Mouse (Mus musculus) adrenal gland, adult 18-20 months (tissue): ENCODE results near the gene Agt. TPM values are rescaled to one million over a fixed set of nuclear protein-coding genes. Genes with fewer than 3 reads are reported as not detected.

Source experiments
- DNase-seq, 2 experiments: peaks; one replicate each; pipeline ENCODE4 v3.0.0; 2021 to 2022; ENCODE audit warnings: low spot score in 2 of 2
- total RNA-seq, 2 experiments: library from RNA; stranded (reverse); gene quantifications; 1 replicate in 1 of 2; 2 replicates in 1 of 2; pipeline ENCODE4 v1.2.3; 2021

Agt gene
- total RNA-seq, 2 experiments from 2014 or later: 1.8 to 11.9 TPM

GRCm38 (mm10) chr8:124508321-124508695 lies 61.2 kb downstream of the Agt start:
- no peak for DNase-seq

GRCm38 (mm10) chr8:124507572-124508320 lies 61.8 kb downstream of the Agt start:
- DNase-seq: no peak

Other genes with a start within 250 kb of the Agt start
- 1 to 10 TPM; 3.9 to 6.0 TPM for gene Pgbd5, start 130.0 kb downstream of the Agt start, total RNA-seq
- gene Cog2, start 48.9 kb downstream of the Agt start, total RNA-seq: 10 to 100 TPM; 43.9 to 46.5 TPM
- under 1 TPM in 1 of 2 experiments, not detected in 1; 0.36 TPM for gene Capn9, start 6.4 kb upstream of the Agt start, total RNA-seq
- gene 2310022B05Rik, start 93.7 kb upstream of the Agt start, total RNA-seq: 10 to 100 TPM; 27.4 to 34.7 TPM
- 10 to 100 TPM; 33.0 to 44.0 TPM for gene Ttc13, start 152.3 kb upstream of the Agt start, total RNA-seq
- 1 to 10 TPM; 9.2 to 9.4 TPM for gene Arv1, start 152.4 kb upstream of the Agt start, total RNA-seq
- under 1 TPM in 1 of 2 experiments, not detected in 1; 0.90 TPM for gene Fam89a, start 182.1 kb upstream of the Agt start, total RNA-seq
- 1 to 10 TPM; 1.1 to 2.2 TPM for gene Trim67, start 223.4 kb upstream of the Agt start, total RNA-seq